Mouse (Mus musculus): ENCODE results near the gene Tm9sf3.

Gene Tm9sf3

GRCm38 (mm10) chr19:41262712-41263629 lies 826 bp downstream of the Tm9sf3 start:
- DNase-seq (ENCODE audit: low spot score in 2 of 2), result peak; percentile 66 to 85

- DNase-seq (ENCODE audit: low spot score in 2 of 2), result no peak
These were observed 3.1 kb downstream of the Tm9sf3 start for GRCm38 (mm10) chr19:41260736-41261135.

- no peak for DNase-seq (ENCODE audit: low spot score in 2 of 2)
These were observed 4.5 kb downstream of the Tm9sf3 start for GRCm38 (mm10) chr19:41259256-41259655.

GRCm38 (mm10) chr19:41258707-41259106 lies 5.1 kb downstream of the Tm9sf3 start:
- DNase-seq (ENCODE audit: low spot score in 2 of 2), result peak; percentile 55 to 80

- DNase-seq (ENCODE audit: low spot score in 2 of 2), result no peak
These were observed 9.2 kb downstream of the Tm9sf3 start for GRCm38 (mm10) chr19:41254584-41254983.

GRCm38 (mm10) chr19:41248968-41249367 lies 14.8 kb downstream of the Tm9sf3 start:
- DNase-seq (ENCODE audit: low spot score in 2 of 2), result no peak

- no peak for DNase-seq (ENCODE audit: low spot score in 2 of 2)
These were observed 15.5 kb downstream of the Tm9sf3 start for GRCm38 (mm10) chr19:41248271-41248670.

- DNase-seq (ENCODE audit: low spot score in 2 of 2), result no peak
These were observed 17.5 kb downstream of the Tm9sf3 start for GRCm38 (mm10) chr19:41246271-41246670.

- peak; percentile 42 to 79 for DNase-seq (ENCODE audit: low spot score in 2 of 2)
These were observed 19.2 kb downstream of the Tm9sf3 start for GRCm38 (mm10) chr19:41244581-41244980.

- no peak for DNase-seq (ENCODE audit: low spot score in 2 of 2)
These were observed 21.8 kb downstream of the Tm9sf3 start for GRCm38 (mm10) chr19:41241997-41242396.

GRCm38 (mm10) chr19:41233698-41234097 lies 30.1 kb downstream of the Tm9sf3 start:
- no peak for DNase-seq (ENCODE audit: low spot score in 2 of 2)

GRCm38 (mm10) chr19:41208326-41208725 lies 55.5 kb downstream of the Tm9sf3 start:
- DNase-seq (ENCODE audit: low spot score in 2 of 2), result peak in 1 of 2 experiments; percentile 32

GRCm38 (mm10) chr19:41206811-41207344 lies 56.9 kb downstream of the Tm9sf3 start, which contains the start of gene Tll2:
Tll2 (minus strand) TSS chr19:41206835.
- DNase-seq (ENCODE audit: low spot score in 2 of 2), result peak; percentile 32 to 70

GRCm38 (mm10) chr19:41206041-41206810 lies 57.6 kb downstream of the Tm9sf3 start:
- no peak for DNase-seq (ENCODE audit: low spot score in 2 of 2)

GRCm38 (mm10) chr19:41204159-41205081 lies 59.4 kb downstream of the Tm9sf3 start:
- DNase-seq (ENCODE audit: low spot score in 2 of 2), result peak in 1 of 2 experiments; percentile 55

GRCm38 (mm10) chr19:41197606-41198005 lies 66.2 kb downstream of the Tm9sf3 start:
- DNase-seq (ENCODE audit: low spot score in 2 of 2), result no peak

GRCm38 (mm10) chr19:41193379-41193778 lies 70.4 kb downstream of the Tm9sf3 start:
- no peak for DNase-seq (ENCODE audit: low spot score in 2 of 2)

GRCm38 (mm10) chr19:41192953-41193352 lies 70.8 kb downstream of the Tm9sf3 start:
- DNase-seq (ENCODE audit: low spot score in 2 of 2), result no peak

- DNase-seq (ENCODE audit: low spot score in 2 of 2), result no peak
These were observed 72.1 kb downstream of the Tm9sf3 start for GRCm38 (mm10) chr19:41191724-41192123.

GRCm38 (mm10) chr19:41190876-41191434 lies 72.8 kb downstream of the Tm9sf3 start:
- no peak for DNase-seq (ENCODE audit: low spot score in 2 of 2)

GRCm38 (mm10) chr19:41177331-41177730 lies 86.5 kb downstream of the Tm9sf3 start:
- DNase-seq (ENCODE audit: low spot score in 2 of 2), result no peak

Measured in spleen, postnatal 4 days (tissue).